Mouse (Mus musculus) heart, postnatal 14 days (tissue): ENCODE measurements around the gene Sntg2. TPM values are rescaled to one million over a fixed set of nuclear protein-coding genes. Genes with fewer than 3 reads are reported as not detected.

Source experiments
- DNase-seq, 2 experiments: peaks; one replicate each; pipeline ENCODE4 v3.0.0; 2021 to 2022
- intact Hi-C: fragments of 180-260 bp; cut with DNase I; formaldehyde crosslinking; loops from one replicate; pipeline ENCODE4 v1.15.1; 2025
- long read RNA-seq, 2 experiments: library from polyadenylated mRNA; stranded (forward); transcript quantifications; one replicate each; pipeline ENCODE4 v2.0.0; 2021
- total RNA-seq, 2 experiments: library from RNA; stranded (reverse); gene quantifications; 2 replicates each; pipeline ENCODE4 v1.2.3; 2021

The Sntg2 gene
- 1 to 10 TPM in 1 of 2 experiments, under 1 TPM in 1; 0.93 to 1.1 TPM for total RNA-seq
- long read RNA-seq, experiment 1, partial matches to known transcripts = 0 of 2 reads
- long read RNA-seq, experiment 1, other reads (novel, unspliced or antisense) = 0 of 2 reads
- long read RNA-seq, experiment 2 = 0 reads

- intact Hi-C loops = loop anchor here (5.0 kb wide), 1 partner anchor 204 kb away; no protein-coding TSS in a partner anchor
- DNase-seq = peak; percentile 74 to 77
These were observed at the start of gene Sntg2 for GRCm38 (mm10) chr12:30372933-30373501. TSS of gene Sntg2 (minus strand) at chr12:30373375.

GRCm38 (mm10) chr12:30416547-30416946, 43.4 kb upstream of the Sntg2 start:
- intact Hi-C loops = no loop called here
- DNase-seq = no peak

DNA sequence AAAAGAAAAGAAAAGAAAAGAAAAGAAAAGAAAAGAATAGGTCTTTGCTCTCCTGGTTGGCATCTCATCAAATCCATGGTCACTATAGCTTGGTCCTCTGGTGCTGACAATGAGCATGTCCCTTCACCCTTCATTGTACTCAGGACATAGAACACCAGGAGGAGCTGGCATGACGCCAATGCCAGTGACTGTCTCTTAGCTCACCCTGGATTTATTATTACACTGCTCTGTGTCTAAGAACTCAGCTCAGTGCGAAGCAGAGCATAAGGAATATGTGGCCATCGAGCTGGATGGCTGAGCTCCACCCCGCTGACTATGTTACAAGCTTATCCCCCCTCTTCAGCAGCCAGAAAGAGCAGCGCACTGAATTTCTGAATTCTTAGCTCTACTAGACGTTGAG, 42.8 kb upstream of the Sntg2 start:
- intact Hi-C loops = no loop called here
- no peak for DNase-seq

DNA sequence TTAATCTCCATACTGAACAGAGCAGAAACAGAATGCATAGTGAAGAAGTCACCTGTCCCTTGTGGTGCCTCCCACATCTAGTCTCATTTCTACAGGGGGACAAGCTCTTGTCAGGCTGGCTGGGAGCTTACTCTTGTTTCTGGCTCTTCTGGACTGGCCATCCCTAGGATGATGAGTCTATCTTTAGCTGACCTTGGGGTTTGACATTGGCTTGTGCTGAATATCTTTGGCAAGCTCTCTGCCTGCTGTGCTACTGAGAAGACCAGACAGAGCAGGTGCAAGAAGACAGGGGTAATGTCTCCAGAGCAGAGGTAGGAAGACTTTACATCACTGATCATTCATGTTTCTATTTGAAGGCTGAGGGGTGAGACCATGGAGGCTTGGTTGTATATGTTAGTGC, 29.5 kb upstream of the Sntg2 start:
- intact Hi-C loops = no loop called here
- peak in 1 of 2 experiments; percentile 10 for DNase-seq

DNA sequence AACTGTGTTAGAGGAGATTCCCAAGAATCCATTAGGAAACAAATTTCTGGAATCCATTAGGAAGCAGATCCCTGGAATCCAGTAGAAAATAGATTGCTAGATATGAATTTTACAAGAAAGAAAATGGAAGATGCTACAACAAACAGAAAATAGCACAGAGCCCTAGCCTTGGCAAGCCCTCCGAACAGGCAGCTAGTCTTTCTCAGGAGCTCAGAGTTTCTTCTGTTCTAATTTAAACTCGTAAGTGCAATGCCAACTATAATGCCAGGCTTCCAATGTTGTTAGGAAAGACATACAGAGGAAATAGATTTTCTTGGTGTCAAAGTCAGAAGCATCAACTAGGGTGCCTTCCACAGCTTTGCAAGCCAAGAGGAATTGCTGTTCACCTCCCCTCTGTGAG, 27.4 kb upstream of the Sntg2 start:
- DNase-seq = no peak
- intact Hi-C loops = no loop called here

DNA sequence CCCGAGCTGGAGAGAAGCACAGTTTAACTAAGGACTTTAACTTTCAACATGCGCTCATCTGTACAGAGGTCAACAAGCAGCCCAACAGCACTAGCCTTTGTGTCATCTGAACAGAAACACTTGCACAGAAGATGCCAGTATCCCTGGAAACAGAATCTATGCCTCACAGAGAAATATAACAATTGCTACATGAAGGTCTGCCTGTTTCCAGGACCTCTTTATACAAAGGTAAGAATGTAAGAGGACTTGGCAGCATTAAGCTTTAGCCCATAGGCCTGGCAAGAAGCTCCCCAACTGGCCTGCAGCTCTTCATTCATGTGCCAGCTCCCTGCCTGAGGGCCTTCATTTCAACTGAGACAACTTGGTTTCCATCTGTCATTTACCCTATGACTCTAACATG, 26.9 kb upstream of the Sntg2 start:
- DNase-seq = no peak
- intact Hi-C loops = no loop called here

- intact Hi-C loops = loop anchor here (5.0 kb wide), 1 partner anchor 205 kb away; no protein-coding TSS in a partner anchor
- peak in 1 of 2 experiments; percentile 7 for DNase-seq
These were observed 882 bp downstream of the Sntg2 start for GRCm38 (mm10) chr12:30372293-30372692.

DNA sequence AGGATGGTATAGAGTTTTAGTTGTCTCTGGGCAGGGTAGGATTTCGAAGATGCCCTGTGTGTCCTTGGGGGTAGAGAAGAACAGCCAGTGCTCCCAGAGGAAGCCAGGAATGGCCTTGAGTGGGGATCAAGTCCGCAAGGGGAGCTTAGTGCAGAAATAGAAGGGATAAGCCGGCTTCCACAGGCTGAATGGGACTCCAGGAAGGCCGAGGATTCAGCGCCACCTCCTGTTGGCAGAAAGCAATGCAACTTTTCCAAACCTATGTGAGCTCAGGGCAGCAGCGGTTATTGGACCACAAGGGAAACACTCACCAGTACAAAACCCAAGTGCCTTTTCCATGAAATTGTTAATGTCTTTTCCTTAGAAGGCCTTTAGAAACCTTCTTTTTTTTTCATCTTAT, 3.4 kb downstream of the Sntg2 start:
- peak; percentile 85 to 89 for DNase-seq
- intact Hi-C loops = loop anchor here (1.0 to 5.0 kb wide), 5 partner anchors 167 to 462 kb away; no protein-coding TSS in a partner anchor

- intact Hi-C loops = loop anchor here (1.0 to 5.0 kb wide), 4 partner anchors 167 to 462 kb away; no protein-coding TSS in a partner anchor
- DNase-seq = no peak
These were observed 4.0 kb downstream of the Sntg2 start for GRCm38 (mm10) chr12:30369141-30369540.

- no peak for DNase-seq
- intact Hi-C loops = no loop called here
These were observed 10.9 kb downstream of the Sntg2 start for GRCm38 (mm10) chr12:30362306-30362705.

DNA sequence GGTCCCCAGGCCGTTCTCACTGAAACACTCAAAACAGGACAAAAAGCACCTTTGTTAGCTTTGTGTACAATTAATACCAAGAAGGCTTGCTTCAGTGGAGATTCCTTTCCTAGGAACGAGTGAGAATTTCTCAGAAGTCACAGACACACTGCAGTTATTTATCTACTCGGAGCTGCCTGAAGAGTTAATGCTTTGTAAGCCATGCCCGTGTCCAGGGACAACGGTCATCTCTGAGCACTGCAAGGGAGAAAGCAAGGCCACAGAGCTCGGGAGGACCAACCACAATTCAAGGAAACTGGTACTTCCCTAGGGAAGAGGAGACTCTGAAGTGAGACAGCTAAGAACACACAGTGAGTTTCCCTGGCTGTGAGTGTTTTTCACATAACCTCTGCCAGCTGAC, 15.5 kb downstream of the Sntg2 start:
- DNase-seq = no peak
- intact Hi-C loops = no loop called here

DNA sequence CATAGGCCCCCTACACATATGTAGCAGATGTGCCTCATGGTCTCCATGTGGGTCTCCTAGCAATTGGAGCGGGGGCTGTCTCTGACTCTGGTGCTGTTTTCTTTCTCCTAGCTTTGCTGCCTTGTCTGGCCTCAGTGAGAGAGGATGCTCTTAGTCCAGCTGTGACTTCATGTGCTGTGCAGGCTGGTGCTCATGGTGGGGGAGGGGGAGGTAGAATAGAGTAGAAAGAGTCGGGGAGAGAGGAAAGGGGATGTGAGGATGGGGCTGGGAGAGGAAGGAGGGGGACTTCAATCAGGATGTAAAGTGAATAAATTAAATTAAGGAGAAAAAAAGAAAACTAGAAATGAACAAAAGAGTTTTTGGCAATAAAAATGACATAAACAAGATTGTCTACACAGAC, 20.8 kb downstream of the Sntg2 start:
- intact Hi-C loops = no loop called here
- DNase-seq = no peak

GRCm38 (mm10) chr12:30348036-30348435, 25.1 kb downstream of the Sntg2 start:
- intact Hi-C loops = no loop called here
- no peak for DNase-seq

DNA sequence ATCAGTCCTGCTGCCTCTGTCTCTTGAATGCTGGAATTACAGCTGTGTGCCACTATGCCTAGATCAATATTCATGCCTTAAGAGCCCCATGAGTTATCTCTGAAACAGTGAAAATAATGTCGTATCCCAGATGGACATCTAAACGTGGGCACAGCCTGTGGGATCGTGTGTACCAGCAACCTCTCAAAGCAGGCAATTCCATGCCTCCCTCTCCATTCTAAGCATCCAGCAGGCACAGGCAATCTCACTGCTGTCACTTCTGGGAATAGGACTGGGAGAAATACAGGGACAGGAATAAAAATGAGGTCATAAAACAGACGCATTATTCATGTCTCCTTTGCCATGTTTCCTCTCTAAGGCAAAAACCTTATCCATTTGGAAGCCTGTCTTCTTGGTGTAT, 25.9 kb downstream of the Sntg2 start:
- DNase-seq = no peak
- intact Hi-C loops = no loop called here

DNA sequence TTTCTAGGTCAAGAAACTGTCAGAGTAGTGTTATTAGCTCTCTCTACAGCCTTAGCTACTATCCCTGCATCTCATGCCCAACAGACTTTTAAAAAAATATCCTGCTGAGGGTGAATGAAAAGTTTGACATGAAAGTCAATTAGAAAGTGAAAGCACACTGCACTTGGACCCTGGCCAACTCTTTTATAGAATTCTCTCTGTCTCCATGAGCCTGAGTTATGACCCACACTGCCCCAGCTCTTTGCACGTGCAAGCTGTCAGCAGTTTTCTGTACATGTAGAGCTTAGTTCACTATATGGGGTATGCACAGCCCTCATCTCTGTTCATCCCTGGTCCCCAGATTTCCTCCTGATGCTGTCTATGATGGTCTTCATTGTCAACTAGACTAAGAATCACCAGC, 28.4 kb downstream of the Sntg2 start:
- DNase-seq = no peak
- intact Hi-C loops = no loop called here

GRCm38 (mm10) chr12:30336301-30336700, 36.9 kb downstream of the Sntg2 start:
- intact Hi-C loops = no loop called here
- DNase-seq = no peak

DNA sequence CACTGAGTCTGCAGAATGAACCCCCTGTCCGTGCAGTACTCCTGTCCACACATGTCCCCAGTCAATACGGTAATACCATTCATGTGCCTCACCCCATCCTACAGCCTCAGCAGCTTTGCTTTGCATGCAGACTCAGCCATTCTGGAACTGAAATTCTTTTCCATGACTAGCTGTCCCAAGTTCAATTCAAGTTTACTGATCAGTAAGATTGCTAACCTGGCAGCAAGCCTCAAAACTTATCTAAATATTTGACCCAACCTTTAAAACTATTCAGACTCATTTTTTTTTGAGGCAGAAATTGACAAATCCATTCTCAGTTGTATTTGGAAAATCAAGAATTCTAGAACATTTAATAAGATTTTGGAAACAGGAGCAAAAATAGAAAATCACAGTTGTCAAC, 38.7 kb downstream of the Sntg2 start:
- DNase-seq = no peak
- intact Hi-C loops = no loop called here

GRCm38 (mm10) chr12:30317971-30318370, 55.2 kb downstream of the Sntg2 start:
- DNase-seq = no peak
- intact Hi-C loops = no loop called here

DNA sequence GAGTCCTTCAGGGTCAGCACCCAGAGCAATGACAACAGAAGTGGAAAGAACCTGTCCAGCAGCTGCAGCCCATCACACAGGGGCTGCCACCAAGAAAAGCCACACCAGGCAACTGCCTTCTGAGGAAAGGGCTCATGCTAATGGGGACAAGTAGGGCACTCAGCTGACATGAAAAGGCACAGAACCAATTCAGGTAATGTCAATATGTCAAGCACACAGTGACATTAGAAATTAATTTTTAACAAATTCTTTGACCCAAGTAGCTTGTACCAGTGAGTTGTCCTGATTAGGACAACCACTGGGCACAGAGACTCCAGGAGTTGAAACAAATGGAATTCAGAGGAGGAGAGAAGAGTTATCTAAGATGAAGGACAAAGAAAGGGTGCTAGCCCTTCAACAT, 60.2 kb downstream of the Sntg2 start:
- DNase-seq = no peak
- intact Hi-C loops = no loop called here

DNA sequence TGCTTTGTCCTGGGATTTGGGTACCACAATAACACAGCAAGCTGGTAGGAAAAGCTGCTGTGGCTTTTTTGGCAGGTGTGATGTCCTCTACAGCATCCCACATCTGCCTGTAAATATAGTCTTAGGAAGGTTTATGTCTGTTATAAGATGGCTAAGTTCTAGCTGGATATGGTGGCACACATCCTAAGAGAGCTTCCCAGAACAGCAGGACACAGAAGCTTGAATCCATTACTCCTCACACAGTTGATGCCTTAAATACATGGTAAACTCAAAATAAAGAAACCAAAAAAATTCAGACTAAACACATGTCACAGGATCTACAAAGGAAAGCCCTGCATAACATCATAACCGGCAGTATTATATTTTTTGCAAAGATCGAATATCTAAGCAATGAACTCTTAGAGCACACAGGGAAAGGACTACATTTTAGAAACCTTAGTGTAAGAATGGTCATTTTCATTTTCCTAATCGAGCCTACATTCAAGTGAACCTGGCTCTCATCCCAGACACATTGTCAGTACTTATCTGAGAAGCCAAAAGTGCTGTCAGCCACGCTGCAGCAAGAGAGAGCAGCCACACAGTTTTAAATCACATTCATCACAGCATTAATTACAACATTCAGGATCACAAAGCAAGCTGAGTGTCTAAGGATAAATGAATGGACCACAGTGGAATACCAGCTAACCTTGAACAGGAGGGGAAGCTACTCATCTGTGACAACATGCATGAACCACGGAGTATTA, 64.8 kb downstream of the Sntg2 start:
- peak in 1 of 2 experiments; percentile 27 for DNase-seq
- intact Hi-C loops = no loop called here

DNA sequence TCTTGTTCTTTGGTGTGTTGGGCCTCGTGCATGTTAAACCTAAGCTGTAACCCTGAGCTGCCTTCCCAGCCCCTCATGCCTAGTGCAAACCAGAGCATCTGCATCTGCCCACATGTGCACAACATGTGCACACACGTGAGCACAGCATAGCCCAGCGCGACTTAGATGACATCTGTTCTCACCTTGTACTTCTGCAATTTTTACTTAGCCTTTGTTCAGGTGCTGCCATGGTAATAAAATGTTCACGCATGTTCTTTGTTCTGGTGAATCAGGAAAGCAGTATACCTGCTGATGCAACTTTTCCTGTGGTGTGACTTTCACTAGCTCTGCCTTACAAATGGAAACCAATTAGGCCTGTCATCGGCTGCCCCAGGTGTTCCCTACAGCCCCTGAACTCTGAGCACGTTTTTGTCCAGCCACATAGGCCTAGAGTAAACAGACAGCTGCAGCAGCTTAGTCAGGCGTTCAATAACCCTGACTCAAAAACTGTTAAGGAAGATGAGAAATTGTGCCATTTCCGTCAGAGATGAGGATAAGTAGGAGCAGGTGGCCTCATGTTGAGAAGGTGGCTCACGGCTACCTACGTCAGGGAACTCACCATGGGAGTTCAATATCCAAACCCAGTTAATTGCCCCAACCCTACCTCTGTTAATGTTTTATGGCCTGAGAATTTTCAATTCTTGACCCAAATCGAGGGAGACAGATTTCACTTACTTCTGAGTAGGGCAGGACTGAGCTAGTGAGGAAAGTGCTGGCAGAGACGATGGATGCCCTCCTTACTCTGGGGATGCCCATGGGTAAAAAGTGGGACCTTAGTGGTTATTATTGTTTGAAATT, 80.2 kb downstream of the Sntg2 start:
- intact Hi-C loops = no loop called here
- DNase-seq = no peak
